Mouse (Mus musculus) kidney, postnatal 0 days (tissue): ENCODE results near the gene Gpkow. TPM values are rescaled to one million over a fixed set of nuclear protein-coding genes. Genes with fewer than 3 reads are reported as not detected.

Source experiments
- ATAC-seq: fragments of 200-750 bp; cut with Nextera tagmentation; replicated peaks from 2 replicates; pipeline ENCODE4 v1.8.0; 2017; ENCODE audit warnings: low read depth, moderate number of reproducible peaks, moderate TSS enrichment, moderate library complexity; ENCODE audit not compliant: low FRiP score
- DNase-seq: peaks from one replicate; pipeline ENCODE4 v3.0.0-alpha.2; 2016; ENCODE audit warnings: low spot score
- H3K27ac ChIP-seq: fragments of 300-500 bp; sonication (generic); 2 replicates; pipeline ENCODE4 v1.5.1; 2014; ENCODE audit warnings: mild to moderate bottlenecking
- H3K27me3 ChIP-seq: fragments of 300-500 bp; sonication (generic); 2 replicates; pipeline ENCODE4 v1.6.1; 2014; ENCODE audit warnings: low read length, mixed read lengths; ENCODE audit not compliant: insufficient read depth
- H3K36me3 ChIP-seq: fragments of 300-500 bp; sonication (generic); 2 replicates; pipeline ENCODE4 v1.6.1; 2014; ENCODE audit warnings: low read length, mixed read lengths; ENCODE audit not compliant: insufficient read depth
- H3K4me1 ChIP-seq: fragments of 300-500 bp; sonication (generic); replicated peaks from 2 replicates; pipeline ENCODE4 v1.6.1; 2014; ENCODE audit warnings: antibody characterized with exemption, low read length, mixed read lengths; ENCODE audit not compliant: insufficient read depth
- H3K4me2 ChIP-seq: fragments of 300-500 bp; sonication (generic); 2 replicates; pipeline ENCODE4 v1.6.1; 2014; ENCODE audit warnings: mild to moderate bottlenecking, low read length, moderate library complexity, mixed read lengths
- H3K4me3 ChIP-seq: fragments of 300-500 bp; sonication (generic); replicated peaks from 2 replicates; pipeline ENCODE4 v1.5.1; 2014; ENCODE audit warnings: low read depth, low read length
- H3K9ac ChIP-seq: fragments of 300-500 bp; sonication (generic); 2 replicates; pipeline ENCODE4 v1.6.1; 2014; ENCODE audit warnings: low read depth, low read length
- H3K9me3 ChIP-seq: fragments of 300-500 bp; sonication (generic); replicated peaks from 2 replicates; pipeline ENCODE4 v1.6.1; 2016; ENCODE audit warnings: low read length, inconsistent platforms, mixed read lengths
- CTCF ChIP-seq: IDR thresholded peaks from 2 replicates; pipeline ENCODE4 v1.5.1; 2016; ENCODE audit warnings: antibody characterized with exemption, low read depth, mild to moderate bottlenecking, moderate library complexity
- WGBS: fragments of 180-500 bp; shearing (Covaris S2); extraction: QIAGEN DNeasy Blood & Tissue Kit; methylation state at CpG from one replicate; pipeline ENCODE4 v1.1.7; 2014; 5-methylcytosine and 5-hydroxymethylcytosine counted together
- polyA plus RNA-seq: library from polyadenylated mRNA; unstranded; fragments of >200 nt; fragmentation: Nextera tagmentation; extraction: Ambion mirVana; gene quantifications from 2 replicates; pipeline ENCODE4 v1.2.1, GENCODE M21; 2015

Gpkow gene
- polyA plus RNA-seq, 1 experiment from 2014 or later, result 32.7 TPM

DNA sequence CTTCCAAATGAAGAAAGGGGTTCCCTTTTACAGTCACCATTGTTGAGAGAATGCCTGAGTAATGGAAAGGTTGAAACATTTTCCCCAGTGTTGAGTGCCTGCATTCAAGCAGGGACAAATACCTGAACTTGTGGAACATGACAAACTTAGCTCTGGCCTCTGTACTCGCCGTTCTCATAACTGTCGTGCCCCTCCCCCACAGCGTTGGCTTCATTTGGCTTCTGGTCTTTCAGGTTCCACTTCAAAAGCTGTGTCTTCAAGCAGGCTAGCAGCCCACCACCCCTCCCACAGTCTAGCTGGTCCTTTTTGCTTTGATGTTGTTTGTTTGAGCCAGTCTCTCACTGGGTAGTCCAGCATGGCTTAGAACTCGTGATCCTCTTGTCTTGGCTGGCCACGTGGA, 24.2 kb upstream of the Gpkow start:
- H3K27me3 ChIP-seq, result no peaks in the 10 kb centered on the region
- H3K9me3 ChIP-seq, result no peaks in the 10 kb centered on the region
- no peak overlapping the region for H3K27ac ChIP-seq
- ATAC-seq, result no peak
- TF ChIP-seq CTCF, result no peak
- H3K4me1 ChIP-seq, result 0 out of 2 replicates have a peak, but pooled peaks cover 4% of the 10 kb centered on the region
- H3K36me3 ChIP-seq, result no peaks in the 10 kb centered on the region
- H3K9ac ChIP-seq, result no peak overlapping the region
- H3K4me3 ChIP-seq, result no peak overlapping the region
- DNase-seq, result no peak
- WGBS, result 36% methylated on average over 6 of the region's 6 CpGs
- H3K4me2 ChIP-seq, result no peak overlapping the region

DNA sequence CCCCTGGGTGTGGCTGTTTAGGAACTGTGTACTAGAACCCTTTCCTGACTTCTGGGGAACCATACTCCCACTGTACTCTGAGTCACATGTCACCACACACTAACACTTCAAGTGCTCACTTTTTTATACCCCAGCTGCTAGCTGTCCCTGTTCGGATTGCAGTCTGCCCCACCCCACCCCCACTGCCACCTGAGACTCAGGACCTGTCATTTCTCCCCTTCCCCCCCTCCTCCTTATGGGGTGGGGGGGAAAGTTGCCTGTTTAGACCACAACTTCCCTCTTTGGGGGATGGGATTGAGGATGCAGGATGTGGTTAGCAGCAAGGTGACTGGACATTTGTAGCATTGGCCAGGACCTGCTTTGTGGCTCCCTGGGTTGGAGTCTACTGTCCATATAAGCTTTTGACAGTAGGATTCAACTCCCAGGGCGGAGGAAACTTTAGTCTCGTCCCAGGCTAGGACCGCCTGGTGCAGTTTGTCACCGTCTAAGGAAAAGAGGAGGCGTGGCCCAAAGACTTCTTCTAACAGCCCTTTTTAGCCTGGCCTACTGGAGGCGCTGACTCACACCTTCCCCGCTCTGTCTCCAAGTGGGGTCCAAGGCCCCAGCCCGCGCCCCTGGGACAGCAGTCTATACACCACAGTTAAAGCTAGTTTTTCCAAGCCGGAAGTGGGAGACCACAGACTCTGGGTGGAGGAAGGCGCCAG, 23.2 kb upstream of the Gpkow start:
- no peaks in the 10 kb centered on the region for H3K9me3 ChIP-seq
- 0 out of 2 replicates have a peak overlapping the region, but pooled peaks have one; percentile 37 for H3K9ac ChIP-seq
- DNase-seq, result peak; percentile 70
- no peaks in the 10 kb centered on the region for H3K27me3 ChIP-seq
- WGBS, result 36% methylated on average over 12 of the region's 12 CpGs
- no peaks in the 10 kb centered on the region for H3K36me3 ChIP-seq
- peak overlapping the region; percentile 80 for H3K27ac ChIP-seq
- H3K4me3 ChIP-seq, result 0 out of 2 replicates have a peak overlapping the region, but pooled peaks have one; percentile 2
- H3K4me2 ChIP-seq, result peak overlapping the region; percentile 49
- 0 out of 2 replicates have a peak, but pooled peaks have one; percentile 14 for TF ChIP-seq CTCF
- 0 out of 2 replicates have a peak, but pooled peaks cover 4% of the 10 kb centered on the region for H3K4me1 ChIP-seq
- ATAC-seq, result peak; percentile 9

DNA sequence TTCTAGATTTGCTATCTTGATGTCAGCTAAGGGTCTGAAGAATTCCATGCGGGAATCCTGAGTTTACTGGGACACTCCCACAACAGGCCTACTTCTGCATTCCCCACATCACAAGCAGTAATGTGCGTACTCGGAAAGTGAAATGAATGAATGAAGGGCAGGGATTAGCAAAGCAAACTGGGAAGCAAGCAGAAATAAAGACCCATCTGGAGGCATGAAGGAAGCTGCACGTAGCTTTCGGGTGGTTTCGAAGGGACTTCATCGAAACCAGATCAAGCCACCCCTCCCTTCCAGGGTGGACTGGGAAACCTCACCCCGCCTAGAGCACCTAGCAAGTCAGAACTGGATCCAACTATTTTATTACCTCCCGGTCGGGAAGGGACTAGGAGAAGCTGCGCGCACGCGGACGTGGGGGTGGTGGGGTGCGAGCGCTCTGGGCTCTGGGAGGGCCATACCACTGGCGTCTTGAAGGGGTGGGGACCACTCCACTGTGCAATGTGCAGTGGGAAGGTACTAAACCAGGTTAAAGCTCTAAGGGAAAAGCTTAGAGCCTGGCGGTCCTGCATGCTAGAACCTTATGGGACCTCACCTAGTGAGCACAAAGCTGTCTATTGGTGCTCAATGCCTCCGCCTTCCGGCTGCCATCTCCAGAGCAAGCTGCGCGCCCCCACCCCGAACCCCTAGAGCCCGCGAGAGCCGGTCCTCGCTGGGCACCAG, 22.5 kb upstream of the Gpkow start:
- Histone ChIP-seq H3K4me2 (peak overlapping the region; percentile 49), H3K36me3 (no peaks in the 10 kb centered on the region), H3K27me3 (no peaks in the 10 kb centered on the region), H3K4me1 (0 out of 2 replicates have a peak, but pooled peaks cover 4% of the 10 kb centered on the region), H3K4me3 (peak overlapping the region; percentile 20), H3K9ac (peak overlapping the region; percentile 37; the same call in 1 of the 2 replicates), H3K27ac (peak overlapping the region; percentile 80), H3K9me3 (no peaks in the 10 kb centered on the region)
- peak; percentile 31 for DNase-seq
- peak; percentile 74 for ATAC-seq
- 0 out of 2 replicates have a peak, but pooled peaks have one; percentile 6 for TF ChIP-seq CTCF
- WGBS, result 37% methylated on average over 28 of the region's 28 CpGs

DNA sequence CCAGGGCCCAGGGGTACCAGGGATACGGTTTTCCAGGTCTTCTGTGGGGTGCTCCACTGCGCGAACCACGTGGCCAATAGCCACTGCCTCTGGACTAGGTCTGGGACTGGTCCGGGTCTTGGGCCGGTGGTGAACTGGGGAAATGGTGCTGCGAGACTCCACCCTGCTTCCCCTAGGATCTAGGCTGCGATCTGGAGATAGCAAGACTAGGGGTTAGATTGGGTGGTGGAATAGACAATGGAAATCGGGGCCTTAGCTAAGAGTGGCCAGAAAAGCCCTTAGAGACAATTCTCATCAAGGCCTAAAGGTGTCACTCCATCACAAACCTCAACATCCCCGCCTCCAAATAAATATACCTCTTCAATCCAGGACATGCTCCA, 21.9 kb upstream of the Gpkow start:
- peak; percentile 15; the same call in 1 of the 2 replicates for ATAC-seq

DNA sequence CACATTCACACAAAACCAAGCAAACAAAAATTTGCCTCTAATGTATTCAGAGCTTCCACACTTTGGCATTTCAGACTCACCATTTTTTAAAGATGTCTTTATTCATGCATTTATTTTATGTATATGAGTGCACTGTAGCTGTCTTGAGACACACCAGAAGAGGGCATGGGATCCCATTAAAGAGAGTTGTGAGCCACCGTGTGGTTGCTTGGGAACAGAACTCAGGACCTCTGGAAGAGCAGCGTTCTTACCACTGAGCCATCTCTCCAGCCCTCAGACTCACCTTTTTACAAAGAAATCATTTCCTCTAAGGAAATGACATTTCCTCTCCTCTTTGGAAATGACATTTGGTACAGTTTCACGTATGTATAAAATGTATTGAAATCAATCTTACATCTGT, 17.9 kb upstream of the Gpkow start:
- DNase-seq (no peak), ATAC-seq (no peak)
- 39% methylated on average over 3 of the region's 3 CpGs for WGBS
- Histone ChIP-seq H3K4me3 (no peak overlapping the region), H3K4me2 (no peak overlapping the region), H3K27ac (no peak overlapping the region), H3K4me1 (no peaks in the 10 kb centered on the region), H3K27me3 (no peaks in the 10 kb centered on the region), H3K9me3 (no peaks in the 10 kb centered on the region), H3K36me3 (no peaks in the 10 kb centered on the region), H3K9ac (no peak overlapping the region)
- TF ChIP-seq CTCF, result peak; percentile 27; the same call in 1 of the 2 replicates

More for the DNA sequence above, 21.9 kb upstream of the Gpkow start:
- Histone ChIP-seq H3K4me2 (peak overlapping the region; percentile 49), H3K9me3 (no peaks in the 10 kb centered on the region), H3K27me3 (no peaks in the 10 kb centered on the region), H3K9ac (peak overlapping the region; percentile 37; the same call in 1 of the 2 replicates), H3K36me3 (no peaks in the 10 kb centered on the region), H3K27ac (peak overlapping the region; percentile 80), H3K4me3 (peak overlapping the region; percentile 20), H3K4me1 (0 out of 2 replicates have a peak, but pooled peaks cover 4% of the 10 kb centered on the region)
- no peak for TF ChIP-seq CTCF
- whole genome bisulfite sequencing, result 47% methylated on average over 10 of the region's 10 CpGs
- no peak for DNase-seq

DNA sequence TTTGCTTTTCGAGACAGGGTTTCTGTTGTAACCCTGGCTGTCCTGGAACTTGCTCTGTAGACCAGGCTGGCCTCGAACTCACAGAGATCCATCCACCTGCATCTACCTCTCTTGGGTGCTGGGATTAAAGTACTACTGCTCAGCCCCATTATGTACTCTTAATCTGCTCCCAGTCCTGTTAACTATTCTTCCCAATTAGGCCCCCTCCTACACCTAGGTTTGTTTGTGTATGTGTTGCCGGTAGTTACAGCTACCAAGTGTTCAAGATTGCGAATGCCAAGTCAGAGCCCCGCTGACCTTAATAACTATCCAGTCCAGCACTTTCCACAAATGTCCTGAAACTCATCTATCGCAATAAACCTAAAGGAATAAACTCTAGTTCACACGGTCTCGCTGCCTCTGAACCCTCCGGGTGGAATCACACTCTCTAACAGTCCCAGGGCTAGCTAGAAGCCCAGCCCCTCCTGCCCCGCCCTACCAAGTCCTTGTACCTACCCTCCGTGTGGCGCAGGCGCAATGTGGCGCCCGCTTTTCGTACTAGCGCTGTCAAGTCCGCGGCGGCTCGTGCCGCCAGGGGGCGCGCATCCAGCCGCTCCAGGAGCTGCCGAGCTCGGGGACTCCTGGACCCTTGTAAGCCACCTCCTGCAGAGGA, 17.4 kb upstream of the Gpkow start:
- peak overlapping the region; percentile 49 for H3K4me2 ChIP-seq
- H3K9me3 ChIP-seq, result no peaks in the 10 kb centered on the region
- 0 out of 2 replicates have a peak overlapping the region, but pooled peaks have one; percentile 40 for H3K9ac ChIP-seq
- DNase-seq (peak; percentile 88), ATAC-seq (peak; percentile 95)
- H3K27me3 ChIP-seq, result no peaks in the 10 kb centered on the region
- TF ChIP-seq CTCF, result peak; percentile 87
- 20% methylated on average over 27 of the region's 27 CpGs for WGBS
- H3K4me3 ChIP-seq, result 0 out of 2 replicates have a peak overlapping the region, but pooled peaks have one; percentile 11
- no peaks in the 10 kb centered on the region for H3K36me3 ChIP-seq
- H3K27ac ChIP-seq, result no peak overlapping the region; the same call in 1 of the 2 replicates
- H3K4me1 ChIP-seq, result no peaks in the 10 kb centered on the region
